Mouse (Mus musculus) telencephalon, adult 2 months (tissue): ENCODE measurements at regions not wholly inside any gene's neighbourhood (a gene's known extent, or its start where the extent isn't known, plus 50 kb on each side); places are given as distances from the start of the nearest gene placed in this dataset.
A peak's percentile ranks its signal among the peaks of the same experiment; 100 is the strongest.
"Not testable (repeated sequence)": the region's sequence is repeated elsewhere in the genome, so short reads cannot be mapped to it uniquely, and the experiment has no call there.

Source experiments
- DNase-seq: peaks from one replicate; pipeline ENCODE4 v3.0.0-alpha.2; 2011; ENCODE audit warnings: low read depth, low spot score

DNA sequence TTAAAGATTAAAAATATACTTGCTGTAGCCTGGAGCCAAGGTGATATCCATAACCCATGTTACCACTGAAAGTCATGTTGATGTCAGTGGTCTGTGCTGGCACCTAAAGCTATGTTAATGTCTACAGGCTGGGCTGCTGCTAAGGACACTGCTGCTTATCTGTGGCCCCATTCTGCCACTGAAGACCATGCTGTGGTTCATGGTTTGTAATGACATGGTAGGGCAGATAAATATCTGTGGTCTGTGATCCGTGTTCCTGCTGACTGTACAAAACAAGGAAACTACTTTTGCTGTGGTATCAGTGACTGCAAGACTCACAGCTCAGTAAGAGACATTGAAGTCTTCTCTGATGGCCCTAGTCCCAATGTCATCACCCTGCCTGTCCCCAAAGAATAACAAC lies 245.7 kb downstream of the Slco4c1 start:
- DNase-seq, result no peak

GRCm38 (mm10) chr1:96625326-96625725 lies 246.6 kb downstream of the Slco4c1 start:
- not testable (repeated sequence) for DNase-seq

DNA sequence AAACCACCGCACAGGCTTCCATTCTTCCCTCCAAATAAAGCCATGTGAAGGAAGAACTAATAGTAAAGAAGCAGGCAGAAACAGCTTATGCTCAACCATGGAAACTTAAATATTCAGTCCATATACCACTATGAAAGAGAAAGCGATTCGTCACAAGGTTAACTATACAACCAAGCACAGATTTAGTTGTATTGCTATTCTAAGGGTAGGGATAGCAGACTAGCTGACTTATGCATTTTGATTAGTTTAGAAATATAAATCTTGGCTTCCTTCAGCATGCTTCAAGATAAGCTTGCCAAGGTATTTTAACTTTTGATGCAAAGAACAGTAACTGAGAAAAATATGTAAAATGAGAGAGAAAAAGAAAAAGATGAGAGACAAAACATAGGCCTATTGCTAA lies 275.8 kb downstream of the Slco4c1 start:
- no peak for DNase-seq

- no peak for DNase-seq
Observed at GRCm38 (mm10) chr1:96569281-96569680, 302.7 kb downstream of the Slco4c1 start.

DNA sequence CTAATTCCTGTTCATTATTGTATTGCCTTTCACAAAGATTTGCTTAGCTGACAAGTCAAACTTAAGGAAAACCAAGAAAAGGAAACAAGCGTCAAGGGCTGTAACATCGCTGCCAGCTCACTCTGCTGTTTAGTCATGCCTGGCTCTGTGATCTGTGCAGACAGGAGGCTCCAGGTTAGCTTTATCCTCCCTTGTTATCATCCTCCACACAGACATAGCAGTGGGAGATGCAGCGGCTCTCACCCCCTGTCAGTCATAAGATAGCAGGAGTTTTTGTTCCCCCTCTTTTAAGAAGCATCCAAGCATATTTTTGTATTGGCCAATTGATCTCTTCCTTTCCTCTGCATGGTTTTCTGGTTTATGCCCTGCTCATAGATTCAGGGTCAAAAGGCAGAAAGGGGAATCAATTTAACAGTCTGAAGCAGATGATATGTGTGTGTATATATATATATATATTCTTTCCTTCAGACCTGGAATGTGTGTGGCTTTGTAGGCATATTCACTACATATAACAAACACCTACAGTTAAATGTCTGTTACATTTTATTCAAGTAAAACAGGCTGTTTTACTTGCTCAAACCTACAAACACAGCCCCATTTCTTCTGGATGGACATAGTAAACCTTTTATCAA lies 308.6 kb downstream of the Slco4c1 start:
- DNase-seq, result no peak

GRCm38 (mm10) chr1:96556258-96556657 lies 315.7 kb downstream of the Slco4c1 start:
- no peak for DNase-seq

DNA sequence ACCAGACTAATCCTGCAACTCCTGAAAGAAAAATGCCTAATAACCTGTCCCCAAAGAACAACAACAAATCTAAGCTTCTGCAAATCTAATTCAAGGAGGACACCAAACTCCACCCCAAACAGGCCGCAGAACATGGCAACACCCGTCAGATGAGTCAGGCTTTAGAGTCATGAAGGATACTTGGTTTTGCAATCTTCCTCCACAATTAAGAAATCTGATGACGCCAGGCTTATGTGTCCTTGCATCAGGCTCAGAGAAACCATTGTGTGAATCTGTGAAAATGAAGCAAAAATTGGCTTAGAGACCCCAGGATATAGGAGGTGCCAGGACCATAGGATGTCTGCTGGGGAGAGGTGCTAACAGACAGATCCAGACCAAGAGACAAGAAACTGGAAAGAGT lies 352.6 kb downstream of the Slco4c1 start:
- no peak for DNase-seq

DNA sequence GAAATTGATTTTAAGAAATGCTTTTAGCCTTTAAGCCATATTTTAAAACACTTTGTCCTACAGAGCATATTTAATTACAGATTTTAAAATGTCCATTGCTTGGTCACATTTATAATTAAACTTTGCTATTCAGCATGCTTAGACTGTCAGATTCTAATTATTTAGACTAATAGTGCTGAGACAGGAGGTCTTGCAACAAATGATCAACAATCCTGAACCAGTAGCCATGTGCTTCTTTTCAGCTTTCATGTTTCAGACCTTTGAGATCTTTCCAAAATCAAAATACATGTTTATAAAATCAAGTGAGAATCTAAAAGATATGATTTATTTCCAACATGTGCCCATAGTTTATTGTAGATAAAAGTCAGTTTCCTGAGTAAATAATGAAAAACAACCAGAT lies 371.0 kb downstream of the Slco4c1 start:
- no peak for DNase-seq

- DNase-seq, result no peak
Observed at GRCm38 (mm10) chr1:96482816-96483215, 389.2 kb downstream of the Slco4c1 start.

DNA sequence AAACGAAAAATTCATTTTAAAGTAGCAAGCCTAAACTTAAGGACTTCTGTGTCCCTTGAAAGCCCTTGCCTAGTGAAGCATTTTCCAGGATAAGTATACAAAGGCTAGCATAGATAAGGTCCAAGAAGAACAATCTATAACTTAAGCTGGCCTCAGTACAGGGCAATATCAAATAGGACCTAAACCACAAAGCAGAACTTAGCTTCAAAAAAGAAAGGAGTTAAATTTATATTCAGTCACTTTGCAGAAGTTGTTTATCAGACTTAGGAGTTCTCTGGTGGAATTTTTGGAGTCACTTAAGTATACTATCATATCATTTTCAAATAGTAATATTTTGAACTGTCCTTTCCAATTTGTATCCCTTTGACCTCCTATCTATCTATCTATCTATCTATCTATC lies 421.1 kb downstream of the Slco4c1 start:
- DNase-seq, result no peak

DNA sequence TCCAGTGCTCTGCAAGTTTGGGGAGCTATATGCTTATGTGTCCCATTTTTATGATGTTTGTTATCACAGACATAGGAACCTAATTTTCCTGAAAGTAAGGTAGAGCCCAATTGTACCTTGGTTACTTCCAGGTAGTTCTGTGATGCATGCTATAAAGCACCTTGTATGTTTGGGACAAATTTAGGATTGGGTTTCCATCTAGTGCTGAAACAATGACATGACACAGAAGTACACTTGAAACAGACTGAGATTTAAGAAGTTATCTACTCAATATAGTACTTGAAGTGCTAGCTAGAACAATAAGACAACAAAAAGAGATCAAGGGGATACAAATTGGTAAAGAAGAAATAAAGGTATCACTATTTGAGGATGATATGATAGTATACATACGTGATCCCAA lies 426.8 kb downstream of the Slco4c1 start:
- DNase-seq, result no peak

- DNase-seq, result no peak
Observed at GRCm38 (mm10) chr1:96433057-96433456, 438.9 kb downstream of the Slco4c1 start.

DNA sequence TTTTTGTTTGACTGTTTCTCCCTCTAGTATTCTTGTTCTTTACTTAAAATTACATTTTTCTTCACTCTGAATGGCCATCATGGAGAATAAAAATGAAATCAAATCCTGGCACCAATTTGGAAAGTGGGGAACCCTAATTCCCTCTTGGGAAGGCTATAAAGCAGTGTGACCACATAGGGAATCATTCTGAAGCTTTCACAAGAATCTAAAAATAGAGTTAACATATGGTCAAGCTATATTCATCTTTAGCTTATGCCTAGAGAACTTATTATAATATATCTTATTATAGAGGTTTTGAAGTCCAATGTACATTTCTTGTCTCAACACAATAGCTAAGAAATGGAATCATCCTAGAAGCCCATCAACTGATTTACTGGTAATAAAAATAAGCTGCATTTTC lies 448.5 kb downstream of the Slco4c1 start:
- DNase-seq, result no peak

DNA sequence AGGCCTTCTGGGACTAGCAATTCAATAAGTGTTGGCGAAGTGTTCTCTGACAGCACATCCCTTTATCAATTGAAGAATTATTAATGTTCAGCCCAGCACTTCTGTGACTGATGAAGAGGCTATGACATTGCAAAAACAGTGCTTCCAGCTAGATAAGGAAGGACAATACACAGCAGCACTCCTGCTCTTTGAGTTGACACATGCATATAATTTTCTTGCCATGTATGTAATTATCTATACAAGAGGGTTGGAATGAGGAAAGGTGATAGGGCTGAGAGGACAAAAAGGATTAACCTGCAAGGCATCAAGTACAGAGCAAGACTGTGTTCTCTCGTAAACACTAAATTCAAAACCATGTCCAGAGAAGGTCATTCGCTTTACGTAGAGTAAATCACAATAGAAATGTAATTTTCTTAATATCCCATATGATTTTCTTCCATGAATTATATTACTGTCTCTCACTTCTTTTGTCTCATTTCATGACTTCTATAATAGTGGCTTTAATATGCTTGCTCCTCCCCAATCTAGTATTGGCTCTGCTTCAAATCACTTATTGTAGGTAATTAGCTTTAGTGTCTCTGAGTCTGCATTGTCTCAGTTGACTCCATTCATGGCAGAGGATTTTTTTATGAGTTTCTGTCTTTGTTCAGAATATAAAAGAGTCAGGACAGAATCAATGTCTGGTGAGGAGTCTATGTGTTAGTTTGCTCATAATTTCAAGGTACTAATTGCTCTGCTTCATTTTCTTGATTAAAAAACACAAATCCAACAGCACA lies 460.9 kb downstream of the Slco4c1 start:
- DNase-seq, result no peak

DNA sequence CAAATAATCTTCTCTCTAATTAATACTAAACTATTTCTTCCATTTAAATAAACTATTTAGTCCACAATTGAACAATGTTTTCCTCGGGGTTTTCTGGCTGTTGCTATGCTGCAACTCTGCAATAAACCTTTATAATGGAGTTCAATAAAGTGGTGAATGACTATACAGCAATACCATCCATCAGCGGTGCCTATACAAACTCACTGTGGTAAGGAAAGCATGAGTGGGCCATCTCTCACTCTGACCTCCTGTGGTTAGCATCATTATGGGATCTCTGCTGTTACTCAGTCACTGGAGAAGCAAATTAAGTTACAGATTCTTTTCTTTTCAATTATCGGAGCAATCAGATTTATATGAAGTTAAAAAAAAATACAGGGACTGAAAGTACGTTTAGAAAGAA lies 474.0 kb downstream of the Slco4c1 start:
- DNase-seq, result no peak

- no peak for DNase-seq
Observed at GRCm38 (mm10) chr1:96388417-96388816, 483.6 kb downstream of the Slco4c1 start.

DNA sequence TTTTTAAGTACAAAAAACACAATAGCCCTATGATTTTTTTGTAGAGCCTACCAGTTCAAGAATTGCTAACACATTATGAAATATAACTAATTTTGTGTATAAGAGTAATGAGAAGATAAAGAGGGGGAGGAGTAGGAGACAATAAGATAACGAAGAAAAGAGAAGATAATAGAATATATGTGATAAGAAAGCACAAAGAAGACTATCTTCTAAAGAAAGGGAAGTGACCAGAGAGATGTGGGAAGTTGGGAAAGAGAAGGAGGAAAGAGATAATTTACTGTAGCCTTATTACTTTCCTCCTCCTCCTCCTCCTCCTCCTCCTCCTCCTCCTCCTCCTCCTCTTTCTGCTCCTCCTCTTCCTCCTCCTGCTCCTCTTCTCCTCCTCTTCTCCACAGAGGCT lies 486.1 kb downstream of the Slco4c1 start:
- DNase-seq, result no peak

- DNase-seq, result no peak
Observed at GRCm38 (mm10) chr1:96362713-96363441, 509.1 kb downstream of the Slco4c1 start.

- no peak for DNase-seq
Observed at GRCm38 (mm10) chr1:96347231-96347630, 524.7 kb downstream of the Slco4c1 start.

GRCm38 (mm10) chr1:96346465-96347002 lies 525.4 kb downstream of the Slco4c1 start:
- no peak for DNase-seq

- DNase-seq, result no peak
Observed at GRCm38 (mm10) chr1:96315721-96316120, 556.2 kb downstream of the Slco4c1 start.

GRCm38 (mm10) chr1:96301238-96301637 lies 570.7 kb downstream of the Slco4c1 start:
- DNase-seq, result peak; percentile 5
